Mouse (Mus musculus) G1E (cell line): ENCODE data around the gene Map7d2.

Experiments
- CTCF ChIP-seq: IDR thresholded peaks from 2 replicates; pipeline ENCODE4 v1.5.1; 2012; ENCODE audit warnings: low read depth, low read length, inconsistent platforms, mixed read lengths
- GATA1 ChIP-seq: IDR thresholded peaks from 2 replicates; pipeline ENCODE4 v1.6.1; 2012; ENCODE audit warnings: borderline replicate concordance, low read length, inconsistent platforms, mixed read lengths
- GATA2 ChIP-seq: IDR thresholded peaks from 2 replicates; pipeline ENCODE4 v1.6.1; 2012; ENCODE audit warnings: low read depth, low read length, inconsistent platforms, borderline replicate concordance
- TAL1 ChIP-seq: conservative IDR thresholded peaks from 2 replicates; pipeline ENCODE4 v1.6.1; 2012; ENCODE audit warnings: low read depth, low read length, inconsistent platforms, mixed read lengths

DNA sequence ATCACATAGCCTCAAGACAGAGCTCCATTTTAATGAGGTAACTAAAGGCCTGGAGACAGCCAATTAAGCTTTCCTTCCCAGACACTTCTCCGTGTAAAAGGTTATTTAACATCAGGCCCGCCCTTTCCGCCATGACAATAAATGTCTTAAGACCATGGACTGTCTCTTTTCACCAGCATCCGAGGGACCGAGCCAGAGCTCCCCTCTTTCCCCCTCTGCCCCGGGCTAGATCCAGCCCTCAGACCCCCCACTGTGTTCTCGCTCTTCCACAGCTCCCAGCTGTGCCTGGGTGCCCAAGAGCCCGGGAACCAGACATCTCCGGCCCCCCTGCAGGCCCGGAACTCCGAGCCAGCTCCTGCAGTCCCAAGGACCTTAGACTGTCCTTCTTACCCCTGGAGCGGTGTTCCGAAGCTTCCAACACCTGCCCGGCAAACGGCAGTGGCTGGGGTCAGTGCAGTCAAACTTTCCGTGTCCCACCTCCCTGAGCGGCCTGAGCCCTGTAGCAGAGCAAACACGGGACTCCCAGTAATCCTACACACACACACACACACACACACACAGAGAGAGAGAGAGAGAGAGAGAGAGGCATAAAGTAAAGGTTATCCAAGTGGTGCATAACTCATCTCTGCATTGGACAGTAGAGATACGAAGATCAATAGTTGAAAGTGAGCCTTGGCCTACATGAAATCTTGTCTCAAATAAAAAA lies 94.1 kb downstream of the Map7d2 start:
- no peak for TF ChIP-seq CTCF
- TF ChIP-seq TAL1, result no peak
- no peak for TF ChIP-seq GATA1
- no peak for TF ChIP-seq GATA2
